Mouse (Mus musculus): ENCODE measurements around the gene Dolpp1.
A peak's percentile ranks its signal among the peaks of the same experiment; 100 is the strongest.

The Dolpp1 gene

GRCm38 (mm10) chr2:30379307-30379706 lies 12.7 kb upstream of the Dolpp1 start:
- DNase-seq: no peak

GRCm38 (mm10) chr2:30380564-30381376 lies 11.3 kb upstream of the Dolpp1 start:
- no peak for DNase-seq

- no peak for DNase-seq
Measured at GRCm38 (mm10) chr2:30381377-30381725, 10.7 kb upstream of the Dolpp1 start.

DNA sequence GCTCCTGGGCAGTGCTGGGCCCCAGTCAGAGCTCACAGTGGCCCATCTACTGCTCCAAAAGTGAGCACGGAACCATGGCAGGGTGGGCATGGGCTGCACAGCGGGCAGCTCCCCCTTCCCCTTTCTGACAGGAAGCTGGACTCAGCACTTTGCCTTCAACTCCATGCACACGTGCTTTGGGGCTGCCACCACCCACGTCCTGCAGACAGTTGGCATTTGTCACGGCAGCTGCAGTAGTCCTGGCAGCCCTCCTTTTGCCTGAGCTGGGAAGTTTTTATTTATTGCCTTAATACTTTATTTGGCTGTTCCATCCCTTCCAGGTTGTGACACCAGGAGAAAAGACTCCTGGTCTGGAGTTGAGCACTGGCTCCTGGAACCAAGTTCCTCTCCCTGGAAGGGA lies 7.2 kb upstream of the Dolpp1 start:
- no peak for DNase-seq

- no peak for DNase-seq
Measured at GRCm38 (mm10) chr2:30385591-30385990, 6.5 kb upstream of the Dolpp1 start.

DNA sequence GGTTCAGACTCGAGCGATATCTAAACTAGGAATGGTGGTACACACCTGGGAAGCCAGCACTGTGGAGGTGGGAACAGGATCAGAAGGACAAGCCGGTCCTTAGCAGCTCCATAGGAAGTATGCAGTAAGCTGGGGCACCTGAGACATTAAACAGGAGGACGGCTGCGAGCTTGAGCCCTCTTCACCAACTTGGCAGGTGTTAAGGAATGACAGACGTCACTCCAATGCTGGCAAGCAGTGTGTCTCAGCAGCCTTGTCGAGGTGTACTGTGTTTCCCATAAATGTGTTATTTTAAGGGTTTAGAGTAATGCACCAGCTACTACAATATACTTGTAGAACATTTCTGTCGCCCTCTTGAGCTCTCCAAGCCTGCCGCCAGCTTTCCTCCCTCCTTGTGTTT lies 5.1 kb upstream of the Dolpp1 start:
- no peak for DNase-seq

DNA sequence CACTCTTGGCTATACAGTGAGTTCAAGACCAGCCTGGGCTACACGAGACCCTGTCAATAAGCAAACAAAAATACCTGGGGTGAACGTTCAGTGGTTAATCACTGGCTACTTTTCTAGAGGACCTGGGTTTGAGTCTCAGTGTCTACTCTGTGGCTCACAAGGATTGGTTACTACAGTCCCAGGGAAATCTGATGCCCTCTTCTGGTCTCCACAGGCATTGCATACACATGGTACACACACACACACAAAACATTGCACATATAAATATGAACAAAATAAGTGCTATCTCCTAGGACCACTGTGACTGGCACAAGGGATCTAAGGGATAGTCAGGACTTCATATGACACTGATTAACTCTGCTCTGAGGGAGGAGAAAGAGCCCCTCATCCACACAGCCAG lies 3.1 kb upstream of the Dolpp1 start:
- no peak for DNase-seq

DNA sequence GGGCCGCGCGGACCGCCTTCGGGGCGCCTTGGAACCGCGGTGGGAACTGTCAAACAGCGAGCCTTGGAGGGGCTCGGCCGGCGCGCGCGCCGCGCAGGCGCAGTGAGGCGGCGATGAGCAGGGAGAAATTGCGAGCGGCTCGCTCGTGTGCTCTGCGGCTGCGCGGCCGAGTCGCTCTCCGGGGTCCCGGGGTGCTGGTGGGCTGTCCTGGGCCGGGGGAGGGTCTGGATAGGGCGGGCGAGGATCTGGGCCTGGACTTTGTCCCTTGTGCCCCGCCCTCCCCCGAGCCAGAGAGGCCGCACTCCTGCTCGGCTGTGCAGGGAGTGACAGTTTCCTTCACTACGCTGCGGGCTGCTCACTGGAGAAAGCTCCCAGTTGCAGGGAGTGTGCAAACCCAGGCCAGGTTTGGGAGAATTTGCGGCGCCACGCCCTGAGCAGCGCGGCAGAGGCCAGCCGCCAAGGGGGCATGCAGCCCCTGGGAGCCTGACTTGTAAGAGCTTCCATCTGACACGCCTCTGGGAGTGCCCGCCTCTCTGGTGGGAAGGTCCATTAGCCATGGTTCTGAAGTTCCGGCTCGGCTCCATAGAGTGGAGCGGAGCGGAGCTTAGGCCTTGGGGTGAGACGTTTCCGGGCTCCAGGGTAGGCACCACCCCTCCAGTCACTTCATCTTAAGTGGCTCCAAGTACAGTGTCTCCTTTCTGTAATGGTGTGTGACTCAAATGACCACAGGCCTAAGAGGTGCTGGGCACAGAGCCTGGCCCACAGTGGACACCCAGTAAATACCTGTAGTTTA lies 719 bp downstream of the Dolpp1 start:
- DNase-seq: peak; percentile 57

DNA sequence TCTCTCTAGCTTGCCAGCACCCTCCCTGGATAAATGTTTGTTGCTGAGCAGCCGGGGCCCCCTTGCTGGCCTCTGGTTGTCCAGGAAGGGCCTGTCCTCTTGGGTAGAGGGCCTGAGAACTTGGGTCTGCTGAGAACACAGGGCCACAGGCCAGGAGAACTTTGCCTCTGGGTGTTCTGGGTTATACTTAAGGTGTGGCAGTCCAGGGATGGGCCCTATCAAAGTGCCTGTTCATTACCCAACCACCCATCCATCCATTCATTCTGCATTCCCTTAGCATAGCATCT lies 1.3 kb downstream of the Dolpp1 start:
- DNase-seq: no peak

- no peak for DNase-seq
Measured at GRCm38 (mm10) chr2:30395757-30396156, 3.7 kb downstream of the Dolpp1 start.

GRCm38 (mm10) chr2:30396246-30396645 lies 4.2 kb downstream of the Dolpp1 start:
- no peak for DNase-seq

GRCm38 (mm10) chr2:30397986-30398512 lies 6.0 kb downstream of the Dolpp1 start:
- no peak for DNase-seq

DNA sequence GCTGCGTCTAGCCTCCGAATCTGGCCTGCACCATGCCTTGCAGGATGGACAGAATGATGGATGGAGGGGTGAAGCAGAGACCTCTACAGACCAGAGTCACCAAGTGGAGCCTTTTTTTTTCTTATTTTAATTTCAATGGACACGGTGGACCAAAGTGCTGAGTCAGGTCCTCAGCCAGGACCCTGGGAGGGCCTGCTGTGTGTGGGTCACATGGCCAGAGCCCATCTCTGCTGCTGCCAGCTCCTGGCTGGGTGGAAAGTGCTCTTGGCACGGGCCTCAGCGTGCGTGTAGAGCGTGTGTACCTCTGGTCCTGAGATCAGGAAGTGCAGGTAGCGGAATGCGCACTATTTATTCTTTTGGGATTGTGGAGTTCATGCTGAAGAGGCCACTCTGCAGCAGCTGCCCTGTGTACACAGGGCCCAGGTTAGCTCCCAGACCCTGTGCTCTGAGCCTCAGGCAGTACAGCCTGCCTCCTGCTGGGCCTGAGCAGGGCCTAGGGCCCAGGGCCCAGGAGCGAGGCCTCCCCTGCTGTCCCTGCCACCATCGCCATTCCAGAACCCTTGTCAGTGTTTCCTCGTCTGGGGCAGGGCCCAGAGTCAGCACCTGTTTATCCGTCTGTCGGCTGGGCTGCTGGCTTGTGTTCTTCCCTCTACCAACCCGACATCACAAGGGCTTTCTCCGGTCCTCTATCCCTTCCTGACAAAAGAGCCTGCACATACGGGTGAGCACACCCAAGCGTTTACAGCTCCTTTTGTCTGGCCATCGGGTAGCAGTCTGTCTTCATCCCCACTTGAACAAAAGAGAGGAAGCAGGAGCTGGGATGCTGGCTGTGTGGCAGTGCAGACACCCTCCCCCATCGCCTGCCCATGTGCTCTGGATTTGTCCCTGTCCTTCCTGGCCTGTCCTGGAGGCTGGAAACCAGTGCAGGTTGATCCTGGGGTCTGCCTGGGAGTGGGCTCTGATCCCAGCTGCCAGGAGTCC lies 7.4 kb downstream of the Dolpp1 start:
- DNase-seq: peak; percentile 80

DNA sequence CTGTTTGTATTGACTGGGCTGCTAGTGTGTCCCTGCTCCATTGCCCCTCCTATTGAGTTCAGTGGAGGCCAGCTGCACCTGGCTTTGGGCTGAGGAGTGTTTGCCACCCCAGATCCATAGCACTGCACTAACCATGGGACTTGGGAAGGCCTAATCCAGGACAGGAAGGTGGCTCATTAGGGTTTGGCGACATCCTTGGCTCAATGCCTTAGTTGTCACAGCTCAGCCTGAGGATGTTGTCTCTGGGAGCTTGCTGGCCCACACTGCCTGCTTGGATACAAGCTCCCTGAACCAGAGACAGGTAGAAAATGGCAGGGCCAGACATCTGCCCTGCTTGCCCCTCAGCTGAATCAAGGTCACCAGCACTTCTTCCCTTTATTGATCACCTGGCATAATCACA lies 9.5 kb downstream of the Dolpp1 start:
- DNase-seq: no peak

- peak; percentile 54 for DNase-seq
Measured at GRCm38 (mm10) chr2:30402351-30402826, 10.3 kb downstream of the Dolpp1 start.

DNA sequence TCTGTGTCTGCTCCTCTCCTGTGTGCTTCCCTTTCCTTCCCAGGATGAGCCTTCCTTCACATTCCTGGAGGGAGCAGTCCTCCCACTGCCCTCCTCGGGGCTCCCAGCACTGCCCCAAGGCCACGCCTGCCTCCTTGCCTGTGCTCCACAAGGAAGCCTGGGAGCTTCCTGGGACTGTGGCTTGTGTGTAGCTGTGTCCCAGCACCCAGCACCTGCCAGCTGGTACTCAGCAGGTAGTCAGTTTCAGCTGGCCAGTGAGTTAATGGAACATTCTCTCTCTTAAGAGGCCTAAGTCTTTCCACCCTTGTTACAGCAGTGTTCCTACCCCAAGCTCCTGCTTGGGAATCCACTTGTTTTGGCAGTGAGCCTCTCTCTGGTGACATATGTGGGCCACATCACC lies 10.8 kb downstream of the Dolpp1 start:
- DNase-seq: no peak

GRCm38 (mm10) chr2:30403870-30404269 lies 11.8 kb downstream of the Dolpp1 start:
- no peak for DNase-seq

DNA sequence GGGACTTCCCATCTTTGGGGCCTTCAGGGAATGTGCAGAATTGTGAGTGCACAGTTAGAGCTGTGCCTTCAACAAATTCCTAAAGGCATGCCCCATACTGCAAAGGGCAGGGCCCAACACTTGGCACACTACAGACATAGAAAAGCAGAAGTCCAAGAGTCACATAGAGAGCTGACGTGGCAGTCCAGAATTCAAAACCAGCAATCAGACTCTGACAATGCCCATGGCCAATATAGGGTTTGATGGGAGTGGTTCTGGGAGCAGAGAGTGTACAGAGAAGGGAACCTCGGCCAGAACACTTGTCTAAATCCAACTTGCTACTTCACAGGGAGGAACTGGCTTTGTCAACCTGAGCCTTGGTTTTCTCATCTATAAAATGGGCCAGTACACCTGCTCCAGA lies 15.2 kb downstream of the Dolpp1 start:
- DNase-seq: no peak

DNA sequence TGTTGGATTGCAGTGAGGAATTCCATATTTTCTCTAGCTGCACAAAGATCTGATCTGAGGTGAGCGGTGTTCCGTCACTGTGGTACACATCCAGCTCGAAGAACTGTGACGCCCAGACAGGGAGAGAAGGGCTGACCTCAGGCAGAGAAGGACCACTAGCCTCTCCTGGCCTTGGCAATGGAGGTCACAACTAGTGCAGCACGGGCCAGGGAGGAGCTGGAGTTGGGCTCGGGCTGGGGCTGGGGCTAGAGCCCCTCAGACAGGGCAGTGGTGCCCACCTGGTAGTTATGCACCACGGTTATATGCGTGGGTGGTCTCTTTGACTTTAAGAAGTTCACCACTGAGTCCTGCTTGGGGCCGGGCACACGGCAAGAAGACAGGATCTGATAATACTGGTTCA lies 15.7 kb downstream of the Dolpp1 start:
- DNase-seq: no peak

DNA sequence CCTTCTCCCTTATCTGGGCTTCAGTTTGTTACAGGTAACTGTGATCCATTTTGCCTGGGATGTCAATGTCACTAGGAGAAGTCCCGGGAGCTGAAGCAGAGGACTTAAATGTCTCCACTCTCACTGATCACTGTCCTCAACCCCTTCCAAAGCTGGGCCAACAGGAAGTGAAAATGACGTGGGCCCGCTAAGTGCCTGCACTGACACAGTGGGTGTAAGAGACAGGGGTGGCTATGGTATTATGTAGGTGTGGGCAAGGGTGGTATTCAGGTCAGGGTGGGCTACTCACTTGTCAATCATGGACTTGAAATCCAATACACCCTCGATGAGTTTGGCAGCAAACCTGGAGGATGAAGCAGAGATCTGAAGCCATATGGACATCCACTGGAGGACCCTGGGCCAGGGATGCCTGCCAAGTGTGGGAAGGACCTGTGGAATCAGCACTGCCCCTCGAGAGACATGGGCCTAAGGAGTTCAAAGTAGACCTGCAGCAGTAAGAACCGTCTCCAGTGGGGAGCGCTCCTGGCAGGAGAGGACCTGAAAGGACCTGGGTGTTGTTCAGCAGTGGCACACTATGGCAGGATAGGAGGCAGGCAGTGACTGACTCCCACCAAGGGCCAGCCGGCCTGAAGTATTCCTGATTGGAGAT lies 16.5 kb downstream of the Dolpp1 start:
- no peak for DNase-seq

GRCm38 (mm10) chr2:30409454-30410176 lies 17.6 kb downstream of the Dolpp1 start:
- no peak for DNase-seq

Data from cerebellum, adult 11 months (tissue).